Mouse (Mus musculus) MEL (cell line): ENCODE measurements around the gene Wrb.

ENCODE experiments used
- CHD1 ChIP-seq: IDR thresholded peaks from 2 replicates; pipeline ENCODE4 v1.6.1; 2012; ENCODE audit warnings: low read depth, mild to moderate bottlenecking, inconsistent platforms, low read length, improper control_type of control experiment
- CTCF ChIP-seq, 3 experiments: IDR thresholded peaks in 2 of 3; conservative IDR thresholded peaks in 1 of 3; 2 replicates each; pipeline ENCODE4 v1.5.1; 2011 to 2012; ENCODE audit warnings: low read length in 3 of 3, low read depth in 2 of 3, mild to moderate bottlenecking in 2 of 3, improper control_type of control experiment in 1 of 3, inconsistent platforms in 1 of 3, mixed read lengths in 1 of 3, moderate library complexity in 1 of 3; ENCODE audit not compliant: control insufficient read depth in 1 of 3, insufficient read depth in 1 of 3, poor library complexity in 1 of 3, severe bottlenecking in 1 of 3
- EP300 ChIP-seq, 2 experiments: IDR thresholded peaks; 2 replicates each; pipeline ENCODE4 v1.6.1; 2011; ENCODE audit warnings: improper control_type of control experiment in 2 of 2, low read length in 2 of 2, low read depth in 1 of 2, mild to moderate bottlenecking in 1 of 2
- GATA1 ChIP-seq: IDR thresholded peaks from 2 replicates; pipeline ENCODE4 v1.6.1; 2011; ENCODE audit warnings: low read depth, low read length, improper control_type of control experiment
- MAFK ChIP-seq: IDR thresholded peaks from 2 replicates; pipeline ENCODE4 v1.6.1; 2011; ENCODE audit warnings: low read depth, mild to moderate bottlenecking, low read length, improper control_type of control experiment, borderline replicate concordance
- MYC ChIP-seq: IDR thresholded peaks from 2 replicates; pipeline ENCODE4 v1.6.1; 2011; ENCODE audit warnings: low read depth, mild to moderate bottlenecking, low read length, improper control_type of control experiment, moderate library complexity
- NELFE ChIP-seq: IDR thresholded peaks from 2 replicates; pipeline ENCODE4 v1.6.1; 2011; ENCODE audit warnings: low read depth, low read length, improper control_type of control experiment
- POLR2A ChIP-seq, 2 experiments: IDR thresholded peaks; 2 replicates each; pipeline ENCODE4 v1.6.1; 2011 to 2012; ENCODE audit warnings: low read length in 2 of 2, mild to moderate bottlenecking in 2 of 2, control low read depth in 1 of 2, improper control_type of control experiment in 1 of 2, low read depth in 1 of 2, moderate library complexity in 1 of 2; ENCODE audit not compliant: control insufficient read depth in 1 of 2, insufficient read depth in 1 of 2, poor library complexity in 1 of 2
- POLR2AphosphoS5 ChIP-seq: IDR thresholded peaks from 2 replicates; pipeline ENCODE4 v1.6.1; 2012; ENCODE audit warnings: low read depth, borderline replicate concordance, mild to moderate bottlenecking, inconsistent platforms, low read length, moderate library complexity, mixed read lengths
- RCOR1 ChIP-seq: IDR thresholded peaks from 2 replicates; pipeline ENCODE4 v1.6.1; 2012; ENCODE audit warnings: low read depth, mild to moderate bottlenecking, inconsistent platforms, low read length, improper control_type of control experiment
- TCF12 ChIP-seq: IDR thresholded peaks from 2 replicates; pipeline ENCODE4 v1.6.1; 2014; ENCODE audit warnings: low read depth, mild to moderate bottlenecking, inconsistent platforms, low read length, improper control_type of control experiment, moderate library complexity
- UBTF ChIP-seq: IDR thresholded peaks from 2 replicates; pipeline ENCODE4 v1.6.1; 2012; ENCODE audit warnings: low read depth, mild to moderate bottlenecking, inconsistent platforms, low read length, improper control_type of control experiment, moderate library complexity, borderline replicate concordance; ENCODE audit not compliant: insufficient read depth

- no peak for TF ChIP-seq POLR2A (IDR thresholded peaks at IDR 0.05; ENCODE audit: control insufficient read depth in 1 of 2, insufficient read depth in 1 of 2, low read depth in 1 of 2, low read length in 2 of 2, poor library complexity in 1 of 2)
- TF ChIP-seq CTCF (IDR thresholded peaks at IDR 0.05 in 2 of 3, conservative IDR thresholded peaks at IDR 0.05 in 1 of 3; ENCODE audit: control insufficient read depth in 1 of 3, insufficient read depth in 1 of 3, low read depth in 2 of 3, low read length in 3 of 3, poor library complexity in 1 of 3, severe bottlenecking in 1 of 3): no peak
- TF ChIP-seq EP300 (IDR thresholded peaks at IDR 0.05; ENCODE audit: low read depth in 1 of 2, low read length in 2 of 2): no peak
- TF ChIP-seq NELFE: no peak
- no peak for TF ChIP-seq CHD1
- TF ChIP-seq UBTF: no peak
- no peak for TF ChIP-seq POLR2AphosphoS5
- no peak for TF ChIP-seq MYC
- TF ChIP-seq TCF12: no peak
- TF ChIP-seq GATA1: no peak
- TF ChIP-seq MAFK: no peak
- no peak for TF ChIP-seq RCOR1
Measured at GRCm38 (mm10) chr16:96168837-96169236, 23.6 kb downstream of the Wrb start.
